Mouse (Mus musculus) 416B (cell line): ENCODE results near the gene Tbc1d16.
A peak's percentile ranks its signal among the peaks of the same experiment; 100 is the strongest.

Source experiments
- DNase-seq: peaks from one replicate; pipeline ENCODE4 v3.0.0; 2011; ENCODE audit warnings: low read depth

The Tbc1d16 gene

GRCm38 (mm10) chr11:119143376-119144002 lies 84.8 kb downstream of the Tbc1d16 start:
- no peak for DNase-seq

GRCm38 (mm10) chr11:119142615-119143014 lies 85.7 kb downstream of the Tbc1d16 start:
- no peak for DNase-seq

GRCm38 (mm10) chr11:119139026-119139425 lies 89.3 kb downstream of the Tbc1d16 start:
- no peak for DNase-seq

GRCm38 (mm10) chr11:119138205-119138604 lies 90.1 kb downstream of the Tbc1d16 start:
- peak; percentile 24 for DNase-seq

GRCm38 (mm10) chr11:119134586-119134985 lies 93.7 kb downstream of the Tbc1d16 start:
- DNase-seq = no peak

- DNase-seq = no peak
Observed at GRCm38 (mm10) chr11:119133437-119134221, 94.7 kb downstream of the Tbc1d16 start.

- no peak for DNase-seq
Observed at GRCm38 (mm10) chr11:119132198-119133035, 95.9 kb downstream of the Tbc1d16 start.

GRCm38 (mm10) chr11:119130081-119130765 lies 98.1 kb downstream of the Tbc1d16 start:
- no peak for DNase-seq

- DNase-seq = no peak
Observed at GRCm38 (mm10) chr11:119129281-119130058, 98.8 kb downstream of the Tbc1d16 start.

GRCm38 (mm10) chr11:119128668-119129280 lies 99.5 kb downstream of the Tbc1d16 start:
- DNase-seq = no peak

GRCm38 (mm10) chr11:119127686-119128473 lies 100.4 kb downstream of the Tbc1d16 start:
- peak; percentile 95 for DNase-seq

GRCm38 (mm10) chr11:119127147-119127546 lies 101.2 kb downstream of the Tbc1d16 start:
- DNase-seq = peak; percentile 74

- DNase-seq = peak; percentile 94
Observed at GRCm38 (mm10) chr11:119125929-119126861, 102.1 kb downstream of the Tbc1d16 start.

GRCm38 (mm10) chr11:119124536-119124935 lies 103.8 kb downstream of the Tbc1d16 start:
- DNase-seq = no peak

- DNase-seq = peak; percentile 68
Observed at GRCm38 (mm10) chr11:119123522-119124319, 104.6 kb downstream of the Tbc1d16 start.

- DNase-seq = peak; percentile 48
Observed at GRCm38 (mm10) chr11:119122396-119122795, 105.9 kb downstream of the Tbc1d16 start.

GRCm38 (mm10) chr11:119118905-119119304 lies 109.4 kb downstream of the Tbc1d16 start:
- no peak for DNase-seq

GRCm38 (mm10) chr11:119117945-119118344 lies 110.4 kb downstream of the Tbc1d16 start:
- DNase-seq = no peak
